Mouse (Mus musculus) liver, postnatal 0 days (tissue): ENCODE measurements around the gene Asns.

Experiments
- CTCF ChIP-seq: sonication (generic); IDR thresholded peaks from 2 replicates; pipeline ENCODE4 v1.5.1; 2016; ENCODE audit warnings: antibody characterized with exemption, low read depth
- EP300 ChIP-seq: IDR thresholded peaks from 2 replicates; pipeline ENCODE4 v1.6.1; 2016; ENCODE audit warnings: antibody characterized with exemption, low read depth, mild to moderate bottlenecking

GRCm38 (mm10) chr6:7697999-7698699 lies 5.1 kb upstream of the Asns start:
- no peak for TF ChIP-seq CTCF
- peak; percentile 95 for TF ChIP-seq EP300
